Mouse (Mus musculus): Measurements from ENCODE around the gene Vps4a.

DNA sequence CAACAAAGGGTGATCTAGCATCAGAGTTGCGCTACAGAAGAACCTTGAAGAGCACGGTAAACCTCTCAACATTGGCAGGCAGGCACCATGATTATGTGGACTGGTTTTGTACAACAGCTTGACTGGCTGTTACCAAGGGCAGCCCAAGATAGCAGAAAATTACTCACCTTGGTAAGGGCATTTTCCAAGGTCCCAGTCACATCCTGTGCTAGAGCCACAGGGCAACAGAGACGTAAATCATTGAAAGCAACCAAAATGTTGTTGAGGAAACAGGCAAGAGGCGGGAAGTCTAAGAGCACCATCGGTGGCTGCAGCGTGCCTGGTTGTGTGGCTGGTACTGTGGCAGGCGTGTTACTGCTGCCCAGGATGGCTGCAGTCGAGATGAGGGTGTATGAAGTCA is 21.0 kb downstream of the Vps4a start:
- TF ChIP-seq CTCF (IDR thresholded peaks at IDR 0.05; ENCODE audit: extremely low read depth, insufficient read depth, low read length) (no peak), POLR2A (IDR thresholded peaks at IDR 0.05; ENCODE audit: extremely low read depth, insufficient read depth, low read length) (no peak)

Measured in cortical plate, adult 2 months (tissue).